Mouse (Mus musculus) kidney, adult 2 months (tissue): ENCODE results near the gene 4930518I15Rik. TPM values are rescaled to one million over a fixed set of nuclear protein-coding genes. Genes with fewer than 3 reads are reported as not detected.
"Not testable (repeated sequence)": the region's sequence is repeated elsewhere in the genome, so short reads cannot be mapped to it uniquely, and the experiment has no call there.

ENCODE experiments used
- DNase-seq: peaks from one replicate; pipeline ENCODE4 v3.0.0; 2021
- H3K27ac ChIP-seq: fragments of 200-500 bp; 2 replicates; pipeline ENCODE4 v1.5.1; 2012; ENCODE audit warnings: low read depth, low read length, control low read depth, inconsistent platforms; ENCODE audit not compliant: insufficient read depth
- H3K27me3 ChIP-seq: fragments of 200-500 bp; replicated peaks from 2 replicates; pipeline ENCODE4 v1.6.1; 2012; ENCODE audit warnings: mild to moderate bottlenecking, moderate library complexity, low read length, inconsistent platforms; ENCODE audit not compliant: control insufficient read depth, insufficient read depth
- H3K36me3 ChIP-seq: fragments of 200-500 bp; 2 replicates; pipeline ENCODE4 v1.6.1; 2012; ENCODE audit warnings: mild to moderate bottlenecking, moderate library complexity, low read length, inconsistent platforms; ENCODE audit not compliant: control insufficient read depth, insufficient read depth
- H3K4me1 ChIP-seq: fragments of 200-500 bp; 2 replicates; pipeline ENCODE4 v1.6.1; 2011; ENCODE audit warnings: low read length; ENCODE audit not compliant: control insufficient read depth, insufficient read depth
- H3K4me3 ChIP-seq: fragments of 200-500 bp; 2 replicates; pipeline ENCODE4 v1.5.1; 2011; ENCODE audit warnings: mild to moderate bottlenecking, low read depth, low read length, control low read depth; ENCODE audit not compliant: insufficient read depth
- CTCF ChIP-seq: fragments of 200-500 bp; conservative IDR thresholded peaks from 2 replicates; pipeline ENCODE4 v1.5.1; 2011; ENCODE audit warnings: low read depth, mild to moderate bottlenecking, control low read depth, low read length, moderate library complexity, mixed read lengths; ENCODE audit not compliant: insufficient read depth, insufficient read length
- POLR2A ChIP-seq: fragments of 200-500 bp; IDR thresholded peaks from one replicate; pipeline ENCODE4 v1.6.1; 2011; ENCODE audit warnings: low read depth, low read length, control low read depth
- WGBS: fragments of 180-500 bp; shearing (Covaris S2); methylation state at CpG from one replicate; pipeline ENCODE4 v1.1.7; 2018; 5-methylcytosine and 5-hydroxymethylcytosine counted together
- polyA plus RNA-seq: library from polyadenylated mRNA; depleted of rRNA; stranded (reverse); fragments of >200 nt; gene quantifications from 2 replicates; pipeline ENCODE4 v1.2.3, GENCODE M21; 2012; rRNA removed

Gene 4930518I15Rik
- 1.1 and 1.2 TPM in 2 replicates for polyA plus RNA-seq

- H3K4me3 ChIP-seq = no peak within 1 kb of the TSS
- 68% methylated on average over 2 of the region's 2 CpGs for WGBS
- no peaks in the 10 kb centered on the region for H3K36me3 ChIP-seq
- no peaks in the 10 kb centered on the region for H3K27me3 ChIP-seq
- no peak for TF ChIP-seq POLR2A
- no peak for TF ChIP-seq CTCF
- DNase-seq = no peak
- H3K27ac ChIP-seq = no peak within 1 kb of the TSS
- H3K4me1 ChIP-seq = no peaks in the 10 kb centered on the region
These were observed at the start of gene 4930518I15Rik for GRCm38 (mm10) chr2:156857835-156858234. 4930518I15Rik (minus strand) TSS chr2:156857946.

DNA sequence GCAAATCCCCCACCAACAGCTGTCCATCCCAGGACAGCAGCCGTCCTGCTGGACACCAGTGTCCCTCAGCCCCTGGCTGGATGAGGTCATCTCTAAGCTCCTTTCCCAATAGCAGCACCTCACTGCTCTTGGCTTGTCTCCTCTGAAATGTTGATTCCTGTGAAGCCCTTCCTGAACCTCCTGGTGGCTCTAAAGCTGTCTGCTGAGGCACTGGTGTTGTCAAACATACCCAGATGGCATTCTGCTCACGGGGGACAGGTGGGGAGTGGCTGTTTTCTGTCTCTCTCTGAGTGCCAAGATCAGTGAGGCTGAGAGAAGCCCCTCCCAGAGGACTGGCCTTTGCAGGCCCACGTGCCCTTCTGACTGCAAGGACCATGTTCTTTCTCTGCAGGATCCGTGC is 48.2 kb upstream of the 4930518I15Rik start:
- not testable (repeated sequence) for H3K4me3 ChIP-seq, DNase-seq, H3K4me1 ChIP-seq, H3K36me3 ChIP-seq, H3K27ac ChIP-seq, H3K27me3 ChIP-seq
- 66% methylated on average over 4 of the region's 4 CpGs for WGBS

- peak; percentile 69 for DNase-seq
- 23% methylated on average over 6 of the region's 6 CpGs for WGBS
- H3K4me3 ChIP-seq = no peak overlapping the region
These were observed 47.4 kb upstream of the 4930518I15Rik start for GRCm38 (mm10) chr2:156904976-156905717.

GRCm38 (mm10) chr2:156903367-156903766 is 45.6 kb upstream of the 4930518I15Rik start:
- no peak overlapping the region for H3K4me3 ChIP-seq
- no peak overlapping the region for H3K27ac ChIP-seq
- WGBS = 50% methylated on average over 2 of the region's 2 CpGs
- H3K27me3 ChIP-seq = no peaks in the 10 kb centered on the region
- DNase-seq = no peak
- TF ChIP-seq CTCF = no peak
- TF ChIP-seq POLR2A = no peak
- no peaks in the 10 kb centered on the region for H3K36me3 ChIP-seq
- H3K4me1 ChIP-seq = no peaks in the 10 kb centered on the region

More at GRCm38 (mm10) chr2:156904976-156905717, 47.4 kb upstream of the 4930518I15Rik start:
- TF ChIP-seq POLR2A (no peak), CTCF (peak; percentile 67)
- Histone ChIP-seq H3K36me3 (no peaks in the 10 kb centered on the region), H3K27ac (no peak overlapping the region), H3K27me3 (no peaks in the 10 kb centered on the region), H3K4me1 (no peaks in the 10 kb centered on the region)

DNA sequence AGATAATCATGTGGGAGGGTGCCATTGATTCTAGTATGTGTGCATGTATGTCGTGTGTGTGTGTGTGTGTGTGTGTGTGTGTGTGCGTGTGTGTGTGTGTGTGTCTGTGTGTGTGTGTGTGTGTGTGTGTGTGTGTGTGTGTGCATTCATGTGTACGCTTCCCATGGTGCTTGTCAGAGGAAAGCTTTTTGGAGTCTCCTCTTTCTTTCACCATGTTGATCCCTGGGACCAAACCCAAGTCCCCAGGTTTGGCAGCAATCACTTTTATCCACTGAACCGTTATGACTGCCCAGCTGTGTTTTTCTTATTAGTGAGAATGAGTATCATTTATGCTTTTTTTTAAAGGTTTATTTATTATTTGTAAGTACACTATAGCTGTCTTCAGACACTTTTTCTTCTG is 44.7 kb upstream of the 4930518I15Rik start:
- not testable (repeated sequence) for DNase-seq, H3K27ac ChIP-seq, H3K4me3 ChIP-seq, H3K27me3 ChIP-seq, H3K4me1 ChIP-seq, H3K36me3 ChIP-seq
- WGBS = 75% methylated on average over 4 of the region's 4 CpGs

DNA sequence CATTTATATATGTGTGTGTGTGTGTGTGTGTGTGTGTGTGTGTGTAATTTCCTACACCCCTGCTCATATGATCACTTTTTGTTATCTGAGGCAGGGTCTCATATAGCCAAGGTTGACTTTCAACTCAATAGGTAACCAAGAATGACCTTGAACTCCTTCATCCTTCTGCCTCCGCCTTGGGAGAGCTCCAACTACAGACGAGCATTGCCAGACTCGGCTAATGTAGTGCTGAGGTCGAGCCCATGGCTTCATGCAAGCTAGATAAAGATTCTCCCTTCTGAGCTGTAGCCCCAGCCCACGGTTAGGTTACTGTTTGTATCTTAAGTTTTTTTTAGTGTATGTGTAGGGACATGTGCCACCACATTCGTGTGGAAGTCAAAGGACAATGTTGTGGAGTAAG is 44.1 kb upstream of the 4930518I15Rik start:
- Histone ChIP-seq H3K27me3 (no peaks in the 10 kb centered on the region), H3K4me3 (no peak overlapping the region), H3K36me3 (no peaks in the 10 kb centered on the region), H3K4me1 (no peaks in the 10 kb centered on the region), H3K27ac (no peak overlapping the region)
- DNase-seq = no peak
- 70% methylated on average over 6 of the region's 6 CpGs for WGBS
- TF ChIP-seq POLR2A (no peak), CTCF (no peak)

DNA sequence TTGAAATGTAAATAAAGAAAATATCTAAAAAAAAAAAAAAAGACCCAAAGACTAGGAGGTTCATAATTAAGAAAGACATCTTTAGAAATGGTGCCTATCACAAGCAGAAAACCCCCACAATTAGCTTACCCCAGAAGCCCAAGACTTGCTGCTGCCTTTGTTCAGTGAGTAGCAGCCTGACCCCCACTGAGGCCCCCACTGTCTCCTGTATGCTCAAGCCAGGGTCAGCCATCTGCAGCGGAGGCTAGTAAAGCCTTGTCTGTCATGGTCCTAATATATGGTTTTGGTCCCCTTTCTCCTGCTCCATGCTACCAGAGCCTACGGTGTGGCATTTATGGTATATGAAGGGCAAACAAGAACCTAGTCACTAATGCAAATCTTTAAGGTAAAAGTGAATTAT is 43.6 kb upstream of the 4930518I15Rik start:
- no peak for TF ChIP-seq POLR2A
- TF ChIP-seq CTCF = no peak
- Histone ChIP-seq H3K4me1 (no peaks in the 10 kb centered on the region), H3K36me3 (no peaks in the 10 kb centered on the region), H3K27me3 (no peaks in the 10 kb centered on the region), H3K4me3 (no peak overlapping the region), H3K27ac (no peak overlapping the region)
- 83% methylated on average over 2 of the region's 2 CpGs for WGBS
- no peak for DNase-seq

GRCm38 (mm10) chr2:156899184-156899583 is 41.4 kb upstream of the 4930518I15Rik start:
- WGBS = 63% methylated on average over 4 of the region's 4 CpGs
- TF ChIP-seq CTCF (no peak), POLR2A (no peak)
- no peak for DNase-seq
- H3K27ac ChIP-seq = no peak overlapping the region
- H3K27me3 ChIP-seq = no peaks in the 10 kb centered on the region
- no peaks in the 10 kb centered on the region for H3K36me3 ChIP-seq
- H3K4me3 ChIP-seq = no peak overlapping the region
- H3K4me1 ChIP-seq = no peaks in the 10 kb centered on the region
